Mouse (Mus musculus) regulatory T cell (primary cell): ENCODE measurements around the gene Zfp341.

ENCODE experiments used
- in situ Hi-C: fragments of 300-600 bp; cut with MboI, MseI; formaldehyde crosslinking; loops from one replicate; pipeline ENCODE4 v1.15.1; 2025; ENCODE audit warnings: high pct_unique_total_duplicates

The Zfp341 gene

DNA sequence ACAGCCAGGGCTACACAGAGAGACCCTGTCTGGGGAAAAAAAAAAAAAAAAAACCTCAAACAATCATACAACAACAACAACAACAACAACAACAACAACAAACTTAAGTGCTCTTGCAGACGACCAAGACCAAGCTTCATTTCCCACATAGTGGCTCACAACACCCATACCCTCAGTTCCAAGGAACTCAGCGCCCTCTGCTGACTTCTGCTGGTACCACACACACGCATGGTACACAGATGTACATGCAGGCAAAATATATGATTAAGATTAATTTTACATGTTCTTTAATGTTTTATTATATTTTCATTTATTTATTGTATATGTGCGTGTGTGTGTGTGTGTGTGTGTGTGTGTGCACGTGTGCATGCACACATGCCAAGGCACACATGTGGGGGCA, 26.7 kb upstream of the Zfp341 start:
- in situ Hi-C loops = no loop called here

DNA sequence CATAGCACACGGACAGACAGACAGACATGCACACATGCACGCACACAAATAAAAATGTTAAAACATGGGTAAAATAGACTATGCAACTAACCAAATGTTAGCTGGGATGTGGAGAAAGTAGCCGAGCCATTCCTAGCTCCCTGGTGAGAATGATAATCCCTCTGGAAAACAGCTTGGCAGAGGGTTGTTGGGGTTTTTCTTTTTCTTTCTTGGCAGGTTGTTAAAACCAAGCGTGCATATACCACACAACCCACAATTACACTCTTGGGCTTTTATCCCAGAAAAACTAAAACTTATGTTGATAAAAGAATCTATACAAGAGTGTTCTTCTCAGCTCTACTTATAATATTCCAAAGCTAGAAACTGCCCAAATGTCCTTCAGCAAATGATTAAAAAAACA, 24.0 kb upstream of the Zfp341 start:
- in situ Hi-C loops = no loop called here

DNA sequence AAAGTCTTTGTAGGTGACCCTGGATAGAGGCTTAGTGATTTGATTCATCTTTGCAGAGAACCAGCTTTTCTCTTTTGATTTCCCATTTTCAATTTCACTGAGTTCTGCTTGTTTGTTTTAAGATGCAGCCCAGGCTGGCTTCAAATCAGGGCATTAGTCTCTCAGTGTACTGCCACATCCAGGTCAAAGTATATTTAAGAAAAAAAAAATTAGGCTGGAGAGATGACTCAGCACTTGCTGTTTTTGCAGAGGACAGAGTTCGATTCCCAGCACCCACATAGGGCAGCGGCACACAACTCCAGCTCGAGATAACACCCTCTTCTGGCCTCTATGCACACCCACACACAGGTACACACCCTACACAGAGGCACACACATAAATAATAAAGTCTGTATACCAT, 21.9 kb upstream of the Zfp341 start:
- in situ Hi-C loops = no loop called here

DNA sequence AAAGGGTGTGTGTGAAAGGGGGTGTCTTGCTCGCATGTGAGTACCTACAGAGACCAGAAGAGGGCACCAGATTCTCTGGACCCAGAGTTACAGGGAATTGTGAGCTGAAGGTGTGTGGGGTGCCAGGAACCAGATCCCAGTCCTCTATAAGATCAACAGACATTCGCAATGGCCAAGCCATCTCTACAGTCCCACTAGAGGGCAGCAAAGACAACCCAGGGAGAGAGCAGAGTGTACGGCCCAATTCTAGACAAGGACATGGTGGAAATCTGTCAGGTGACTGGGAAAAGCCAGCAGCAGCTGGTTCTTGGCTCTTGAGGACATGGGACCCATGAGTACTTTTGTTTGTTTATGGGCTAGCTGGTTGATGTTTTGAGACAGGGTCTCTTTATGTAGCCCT, 20.1 kb upstream of the Zfp341 start:
- in situ Hi-C loops = no loop called here

DNA sequence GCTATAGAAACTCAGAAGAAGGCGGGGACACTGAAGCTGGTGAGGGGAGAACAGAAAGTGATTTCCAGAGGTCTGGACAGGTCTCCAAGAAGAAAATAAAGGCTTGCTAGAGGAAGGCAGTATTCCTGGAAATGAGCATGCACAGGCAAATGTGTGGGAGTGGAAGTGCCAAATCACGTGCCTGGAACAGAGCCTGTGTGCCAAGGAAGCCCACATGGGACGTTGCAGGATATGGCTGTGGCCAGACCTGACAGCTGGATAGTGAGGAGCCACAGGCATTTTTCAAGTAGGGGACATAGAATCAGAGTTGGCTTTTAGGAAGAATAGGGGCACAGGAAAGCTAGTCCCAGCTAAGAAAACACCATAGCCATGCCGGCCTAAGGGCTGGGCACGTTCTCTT, 17.3 kb upstream of the Zfp341 start:
- in situ Hi-C loops = no loop called here

DNA sequence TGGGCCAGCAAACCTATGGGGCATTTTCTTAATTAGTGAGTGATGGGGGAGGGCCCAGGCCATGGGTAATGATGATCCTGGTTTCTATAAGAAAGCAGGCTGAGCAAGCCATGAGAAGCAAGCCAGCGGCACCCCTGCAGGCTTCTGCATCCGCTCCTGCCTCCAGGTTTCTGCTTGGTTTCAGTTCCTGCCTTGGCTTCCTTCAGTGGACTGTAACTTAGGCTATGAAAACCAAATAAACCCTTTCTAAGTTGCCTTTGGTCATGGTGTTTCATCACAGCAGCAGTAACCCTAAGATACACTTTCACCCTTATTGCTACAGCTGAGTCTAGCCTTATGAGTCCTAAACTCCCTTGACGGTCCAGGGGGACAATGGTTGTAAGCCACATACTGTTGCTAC, 15.7 kb upstream of the Zfp341 start:
- in situ Hi-C loops = no loop called here

DNA sequence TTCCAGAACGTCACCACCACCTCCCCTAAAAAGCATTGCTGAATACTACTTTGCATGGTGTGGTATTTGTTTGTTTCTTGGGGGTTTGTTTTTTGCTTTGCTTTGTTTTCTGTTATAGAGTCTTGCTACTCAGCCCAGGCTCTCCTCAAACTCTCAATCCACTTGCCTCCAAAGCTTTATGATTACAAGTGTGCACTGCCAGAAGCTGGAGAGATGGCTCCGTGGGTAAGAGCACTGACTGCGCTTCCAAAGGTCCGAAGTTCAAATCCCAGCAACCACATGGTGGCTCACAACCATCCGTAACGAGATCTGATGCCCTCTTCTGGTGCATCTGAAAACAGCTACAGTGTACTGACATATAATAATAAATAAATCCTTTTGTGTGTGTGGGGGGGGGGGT, 12.5 kb upstream of the Zfp341 start:
- in situ Hi-C loops = no loop called here

DNA sequence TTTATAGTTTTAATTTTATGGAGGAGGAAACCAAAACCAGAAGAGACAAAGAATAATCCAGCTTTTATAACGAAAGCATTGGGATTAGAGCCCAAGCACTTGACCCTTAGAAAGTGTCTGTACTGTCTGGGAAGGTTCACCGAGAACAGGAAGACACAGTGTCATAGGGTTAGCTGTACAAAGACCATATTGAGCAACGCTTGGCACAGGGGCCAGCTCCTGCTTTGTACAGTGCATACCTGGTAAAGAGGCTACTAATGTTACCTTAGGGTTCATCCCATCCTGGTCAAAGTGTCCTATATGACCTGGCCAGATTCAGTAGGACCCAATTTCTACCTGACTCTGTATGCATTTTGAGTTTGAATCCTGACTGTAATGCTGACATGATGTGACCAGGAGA, 11.8 kb upstream of the Zfp341 start:
- in situ Hi-C loops = no loop called here

DNA sequence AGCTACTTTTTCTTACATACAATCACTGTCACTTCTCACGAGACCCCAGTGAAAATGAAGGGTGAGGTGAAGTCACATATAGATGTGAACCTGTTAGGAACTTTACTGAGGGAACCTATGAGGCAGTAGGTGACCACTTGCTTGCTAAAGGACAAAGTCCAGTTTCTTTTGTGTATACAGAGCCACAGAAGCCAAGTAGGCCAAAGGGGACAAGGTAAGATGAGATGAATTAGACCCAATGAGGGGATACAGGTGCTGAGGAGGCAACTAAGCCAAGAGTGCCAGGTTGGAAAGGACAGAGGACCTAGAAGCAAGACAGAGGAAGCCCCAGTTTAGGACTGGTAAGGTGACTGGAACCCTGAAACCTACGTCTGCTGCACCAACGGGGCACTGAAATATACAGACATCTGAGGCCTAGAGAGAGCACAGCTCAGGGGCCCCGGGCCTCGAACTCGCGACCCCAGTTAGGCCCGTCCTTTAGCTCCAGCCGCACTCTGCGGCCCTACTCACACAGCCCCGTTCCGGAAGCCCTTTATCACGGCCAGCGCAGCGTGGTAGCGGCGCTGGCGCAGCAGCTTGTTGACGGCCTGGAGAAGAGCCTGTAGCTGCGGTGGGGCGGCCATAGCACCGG, 10.0 kb upstream of the Zfp341 start:
- in situ Hi-C loops = no loop called here

DNA sequence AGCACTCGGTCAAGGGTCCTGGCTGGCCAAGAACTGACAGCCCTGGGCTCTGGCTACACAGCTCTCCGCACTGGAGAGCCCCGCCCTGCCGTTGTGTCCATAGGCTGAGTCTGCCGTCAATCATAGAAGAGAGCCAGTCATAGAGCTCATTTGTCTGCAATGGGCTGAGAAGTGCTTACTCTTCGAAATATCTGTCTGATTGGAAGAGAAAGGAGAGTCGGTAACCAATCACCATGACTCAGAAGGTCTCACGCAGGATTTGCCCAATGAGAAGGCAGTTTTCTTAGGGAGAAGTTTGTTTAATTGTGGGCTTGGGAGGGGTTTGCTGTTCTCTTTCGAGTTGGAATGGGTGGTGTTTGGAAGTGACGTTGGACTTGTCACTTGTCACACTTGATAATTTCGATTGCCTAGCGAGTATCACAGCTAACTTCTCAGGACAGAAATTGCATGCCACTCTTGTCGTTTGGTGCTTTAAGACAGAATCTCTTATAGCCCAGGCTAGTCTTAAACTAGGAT, 9.4 kb upstream of the Zfp341 start, which contains the start of gene Pxmp4:
TSS of gene Pxmp4 (minus strand) at position 71 of the 516 bp plus-strand sequence.
- in situ Hi-C loops = no loop called here

DNA sequence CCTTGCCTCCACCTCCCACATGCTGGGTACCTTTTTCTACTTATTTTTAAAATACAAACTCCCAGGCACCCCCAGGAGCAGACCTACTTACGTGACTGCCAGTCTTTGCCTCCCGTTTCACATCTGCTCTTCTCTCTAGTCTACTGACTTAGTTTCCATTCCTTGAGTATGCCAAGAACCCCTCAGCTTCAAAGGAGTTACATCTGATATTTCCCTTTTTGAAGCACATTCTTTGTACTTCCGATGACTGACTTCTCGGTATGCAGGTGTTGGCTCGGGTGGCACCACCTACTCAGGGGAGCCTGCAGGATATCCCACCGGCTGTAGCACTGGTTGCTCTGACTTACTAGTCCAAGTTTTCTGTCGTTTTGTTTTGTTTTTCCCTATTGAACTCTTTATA, 8.9 kb upstream of the Zfp341 start:
- in situ Hi-C loops = no loop called here

DNA sequence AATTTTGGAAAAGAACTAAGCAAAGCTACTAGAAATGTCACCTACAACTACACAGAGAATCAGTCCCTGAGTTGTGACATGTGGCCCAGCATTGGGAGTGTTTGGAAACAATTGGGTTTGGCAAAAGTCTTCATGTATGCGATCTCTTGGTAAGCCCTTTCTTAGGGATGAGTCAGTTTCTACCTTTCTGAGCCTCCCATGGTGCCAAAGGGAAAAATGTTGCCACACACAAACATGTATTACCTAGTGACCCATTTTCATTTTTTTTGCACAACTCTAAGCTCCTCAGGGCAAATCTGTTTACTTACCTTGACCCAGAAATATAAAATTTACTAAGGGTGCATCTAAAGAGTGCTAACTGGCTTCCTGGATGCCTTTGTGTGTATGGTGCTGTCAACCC, 6.1 kb upstream of the Zfp341 start:
- in situ Hi-C loops = no loop called here

DNA sequence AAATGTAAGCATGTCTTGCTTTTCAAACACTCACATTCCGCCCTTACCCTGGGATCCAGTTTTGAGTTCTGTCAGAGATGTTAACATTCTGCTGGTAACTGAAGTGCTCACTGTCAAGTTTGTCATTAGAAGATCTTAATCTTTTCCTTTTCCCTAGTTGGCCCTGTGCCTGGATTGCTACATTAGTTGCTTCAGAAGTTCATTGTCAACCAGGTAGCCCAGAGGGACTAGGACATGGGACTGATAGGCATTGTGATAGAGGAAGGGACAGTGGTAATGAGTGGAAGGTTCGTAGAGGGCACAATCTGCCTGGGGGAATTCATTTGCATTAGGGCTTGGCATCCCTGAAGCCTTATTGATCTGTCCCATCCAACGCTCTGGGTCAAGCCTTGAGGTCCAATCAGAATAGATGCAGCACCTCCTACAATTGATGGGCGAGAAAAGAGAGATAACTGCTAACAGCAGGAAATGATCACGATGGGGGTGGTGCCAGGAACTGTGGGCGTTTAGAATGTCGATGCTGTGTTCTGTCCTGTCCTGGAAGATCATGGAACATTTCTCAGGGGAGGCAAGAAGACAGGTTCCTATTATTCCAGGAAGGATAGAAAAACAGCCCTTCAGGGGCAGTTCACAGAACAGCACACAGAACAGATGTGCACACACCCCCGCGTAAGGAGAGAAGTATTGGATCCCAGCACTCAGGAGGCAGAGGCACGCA, 3.9 kb upstream of the Zfp341 start:
- in situ Hi-C loops = no loop called here

DNA sequence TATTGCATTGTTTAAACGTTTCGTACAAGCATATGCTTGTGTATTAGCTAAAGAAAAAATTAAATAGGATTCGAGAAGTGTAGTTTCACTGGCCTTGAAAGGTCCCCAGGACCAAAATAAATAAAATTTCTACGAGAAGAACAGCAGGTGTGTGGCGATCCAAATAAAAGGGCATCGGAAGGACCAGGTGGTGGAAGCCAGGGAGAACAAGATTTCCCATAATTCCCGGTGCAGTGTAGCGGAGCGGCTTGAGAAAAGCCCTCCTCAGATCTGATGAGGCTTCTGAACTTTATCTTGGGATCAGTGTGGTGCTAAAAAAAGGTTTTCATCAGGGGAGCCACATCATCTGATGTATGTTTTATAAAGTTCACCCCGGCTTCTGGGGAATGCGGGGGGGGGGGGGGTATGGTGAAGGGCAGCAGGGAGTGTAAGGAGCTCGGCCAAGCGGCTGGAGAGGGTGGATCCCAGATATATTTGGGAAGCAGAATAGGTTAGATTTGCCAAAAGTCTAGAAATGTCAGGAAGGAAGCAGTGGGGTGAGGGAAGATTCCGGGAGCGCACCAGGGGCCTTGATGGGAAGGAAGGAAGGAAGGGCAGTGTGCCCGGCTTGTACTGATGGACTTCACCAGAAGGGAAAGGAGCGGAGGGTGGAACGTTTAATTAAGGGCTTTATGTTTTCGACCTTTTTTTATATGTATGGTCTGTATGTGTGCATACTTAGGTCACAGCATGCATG, 1.9 kb downstream of the Zfp341 start:
- in situ Hi-C loops = no loop called here

DNA sequence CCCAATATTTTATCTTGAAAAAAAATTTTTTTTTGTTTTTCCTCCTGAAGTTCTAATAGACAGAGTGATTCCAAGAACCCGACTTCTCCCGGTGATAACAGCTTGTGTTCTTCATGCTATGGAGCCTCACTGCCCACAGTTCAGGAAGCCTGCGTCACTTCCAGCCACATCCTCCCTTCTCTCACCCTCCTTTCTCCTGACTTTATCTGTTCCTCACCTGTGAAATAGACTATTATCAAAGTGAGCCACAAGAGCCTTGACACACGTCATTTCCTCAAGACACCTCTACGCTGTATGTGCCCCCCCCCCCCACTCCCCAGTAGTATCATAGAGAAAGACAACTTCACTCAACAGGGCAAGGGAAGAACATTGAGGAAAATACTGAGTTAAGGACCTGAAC, 2.6 kb downstream of the Zfp341 start:
- in situ Hi-C loops = no loop called here

DNA sequence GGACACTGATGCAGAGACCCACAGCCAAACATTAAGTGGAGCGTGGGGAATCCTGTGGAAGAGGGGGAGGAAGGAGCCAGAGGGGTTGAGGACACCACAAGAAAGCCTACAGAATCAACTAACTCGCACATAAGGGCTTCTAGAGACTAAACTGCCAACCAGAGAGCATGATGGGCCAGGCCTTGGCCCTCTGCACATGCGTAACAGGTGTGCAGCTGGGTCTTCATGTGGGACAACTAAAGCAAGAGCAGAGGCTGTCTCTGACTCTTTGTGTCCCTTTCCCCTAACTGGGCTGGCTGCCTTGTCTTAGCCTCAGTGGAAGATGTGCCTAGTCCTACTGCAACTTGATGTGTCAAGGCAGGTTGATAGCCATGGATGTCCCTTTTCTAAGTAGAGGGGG, 4.0 kb downstream of the Zfp341 start:
- in situ Hi-C loops = no loop called here

DNA sequence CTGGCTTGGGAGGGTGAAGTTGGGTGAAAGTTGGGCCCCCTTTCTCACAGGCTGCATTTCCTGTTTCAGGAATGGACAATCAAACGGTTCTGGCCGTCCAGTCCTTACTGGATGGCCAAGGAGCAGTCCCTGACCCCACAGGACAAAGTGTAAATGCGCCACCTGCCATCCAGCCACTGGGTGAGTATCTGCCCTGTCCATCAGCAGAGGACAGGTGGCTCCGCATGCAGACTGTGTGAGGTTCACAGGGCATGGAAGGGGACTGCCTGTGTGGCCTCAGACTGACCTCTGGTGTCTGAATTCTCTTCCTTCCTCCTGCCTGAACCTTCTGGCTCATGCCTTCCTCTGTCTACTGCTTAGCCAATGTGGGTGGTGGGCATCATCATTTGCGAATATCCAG, 8.6 kb downstream of the Zfp341 start:
- in situ Hi-C loops = no loop called here

DNA sequence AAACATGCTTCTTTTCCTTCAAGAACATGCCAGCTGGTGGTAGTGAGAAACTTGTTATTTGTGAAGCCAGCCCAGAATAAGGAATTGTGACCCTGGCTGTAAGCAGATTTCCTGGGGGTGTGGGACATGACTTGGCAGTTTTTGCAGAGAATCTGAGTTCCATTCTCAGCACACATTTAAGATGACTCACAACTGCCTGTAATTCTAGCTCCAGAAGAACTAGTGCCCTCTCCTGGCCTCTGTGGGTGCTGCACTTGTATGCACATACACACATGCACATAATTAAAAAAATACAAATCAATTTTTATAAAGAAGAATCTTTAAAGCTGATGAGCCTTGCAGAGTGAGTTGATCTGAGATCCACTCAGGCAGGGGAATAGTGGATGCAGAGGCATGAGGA, 11.0 kb downstream of the Zfp341 start:
- in situ Hi-C loops = no loop called here

DNA sequence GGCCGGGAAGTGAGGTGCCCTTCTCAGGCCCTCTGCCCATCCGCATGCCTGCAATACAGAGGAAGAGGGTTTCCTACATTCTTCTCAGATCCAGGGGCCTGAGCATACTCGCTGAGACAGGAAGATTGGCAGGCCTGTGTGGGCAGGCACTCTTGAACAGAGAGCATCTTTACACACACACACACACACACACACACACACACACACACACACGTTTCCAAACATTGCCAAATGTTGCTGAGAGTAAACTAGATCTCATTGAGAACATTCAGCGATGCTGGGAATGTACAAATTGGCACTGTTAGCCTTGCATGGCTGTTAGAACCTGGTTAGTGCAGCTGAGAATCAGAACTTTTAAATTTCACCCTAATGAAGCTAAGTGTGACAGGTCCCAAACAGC, 17.4 kb downstream of the Zfp341 start:
- in situ Hi-C loops = no loop called here

DNA sequence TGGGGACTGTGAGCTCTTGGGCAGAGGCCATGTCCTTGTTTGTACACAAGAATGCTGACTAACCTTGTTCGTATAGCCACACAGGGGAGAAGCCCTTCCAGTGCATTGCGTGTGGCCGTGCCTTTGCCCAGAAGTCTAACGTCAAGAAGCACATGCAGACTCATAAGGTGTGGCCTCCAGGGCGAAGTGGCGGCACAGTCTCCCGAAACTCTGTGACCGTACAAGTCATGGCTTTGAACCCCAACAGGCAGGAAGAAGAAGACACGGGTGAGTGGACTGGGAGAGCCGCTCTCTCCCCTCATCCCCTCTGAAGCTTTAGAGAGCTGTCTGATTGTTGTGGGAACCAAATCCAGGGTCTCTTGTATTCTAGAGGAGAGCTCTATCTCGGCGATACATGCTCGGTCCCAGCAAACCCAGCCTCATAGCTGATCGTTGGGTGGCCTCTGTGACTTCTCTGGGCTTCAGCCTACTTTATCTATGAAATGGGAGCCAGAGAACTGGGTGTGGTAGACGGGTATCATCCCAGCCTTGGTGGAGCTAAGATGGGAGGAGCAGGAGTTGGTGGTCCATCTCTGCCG, 19.2 kb downstream of the Zfp341 start:
- in situ Hi-C loops = no loop called here

DNA sequence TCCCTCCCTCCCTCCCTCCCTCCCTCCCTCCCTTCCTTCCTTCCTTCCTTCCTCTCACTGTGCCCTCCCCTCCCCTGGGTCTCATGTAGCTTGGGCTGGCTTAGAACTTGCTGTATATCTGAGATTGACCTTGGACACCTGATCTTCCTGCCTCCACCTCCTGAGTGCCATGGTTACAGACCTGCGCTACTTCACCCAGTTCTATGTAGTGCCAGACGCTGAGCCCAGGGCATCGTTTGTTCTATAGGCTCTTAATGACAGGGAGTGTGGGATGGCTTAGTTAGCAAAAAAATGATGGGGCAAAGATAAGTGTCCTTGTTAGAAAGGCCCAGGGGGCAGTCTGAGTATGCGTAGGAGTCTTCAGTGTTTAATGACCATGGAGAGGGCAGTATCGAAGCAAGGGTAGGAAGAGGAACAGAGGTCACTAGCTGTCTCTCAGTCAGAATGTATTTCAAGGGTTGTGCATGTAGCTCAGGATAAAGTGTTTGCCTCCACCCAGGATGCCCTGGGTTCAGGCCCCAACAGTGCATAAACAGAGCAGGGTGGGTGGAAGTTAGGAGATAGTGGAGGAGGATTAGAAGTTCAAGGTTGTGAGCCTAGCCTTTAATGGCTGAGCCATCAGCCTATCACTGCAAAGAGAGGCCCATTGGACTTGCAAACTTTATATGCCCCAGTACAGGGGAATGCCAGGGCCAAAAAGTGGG, 20.1 kb downstream of the Zfp341 start:
- in situ Hi-C loops = no loop called here
